Mouse (Mus musculus): ENCODE results near the gene Mpeg1.

DNA sequence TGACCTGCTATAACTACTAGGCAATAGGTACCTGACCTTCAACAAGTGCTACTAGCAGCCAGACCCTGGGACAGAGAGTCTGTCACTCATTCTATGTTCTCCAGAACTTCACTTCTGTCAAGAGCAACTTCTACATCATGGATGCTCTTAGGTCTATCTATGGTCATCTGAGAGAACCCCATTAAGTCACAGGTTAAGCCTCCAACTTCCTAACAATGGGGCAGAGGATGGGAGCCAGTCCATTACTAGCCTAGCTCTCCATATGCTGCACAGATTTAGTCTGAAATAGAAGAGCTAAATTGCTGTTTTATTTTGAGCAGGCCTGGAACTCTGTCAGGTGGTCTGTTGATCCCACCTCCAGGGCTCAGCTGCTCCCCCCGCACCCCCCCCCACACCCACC, 38.4 kb downstream of the Mpeg1 start:
- TF ChIP-seq CTCF (IDR thresholded peaks at IDR 0.05; ENCODE audit: control insufficient read depth, insufficient read depth, insufficient read length): no peak
- no peak for TF ChIP-seq MYOG (IDR thresholded peaks at IDR 0.05; ENCODE audit: control insufficient read depth, extremely low read depth, insufficient read length)
- no peak for TF ChIP-seq MYOD1 (IDR thresholded peaks at IDR 0.05; ENCODE audit: control insufficient read depth, insufficient read length, low read depth)
- no peak for TF ChIP-seq FOSL1 (IDR thresholded peaks at IDR 0.05; ENCODE audit: insufficient read depth, low read length, poor library complexity, severe bottlenecking)
- TF ChIP-seq MAX (IDR thresholded peaks at IDR 0.05): no peak
- TF ChIP-seq USF1 (IDR thresholded peaks at IDR 0.05; ENCODE audit: low read depth): no peak
